Mouse (Mus musculus) neutrophil, adult 5-6 weeks (primary cell): ENCODE data around the gene Art3. TPM values are rescaled to one million over a fixed set of nuclear protein-coding genes. Genes with fewer than 3 reads are reported as not detected.
A peak's percentile ranks its signal among the peaks of the same experiment; 100 is the strongest.

Experiments used
- ATAC-seq: fragments of 151-379, 151-347 bp; 2 replicates; pipeline ENCODE4 v1.8.0; 2017; ENCODE audit warnings: mild to moderate bottlenecking, moderate TSS enrichment; ENCODE audit not compliant: insufficient number of reproducible peaks, poor library complexity, low FRiP score, severe bottlenecking; ENCODE audit errors: extremely low read depth
- total RNA-seq: library from RNA; stranded (forward); fragments of 200-1000 nt; gene quantifications from 2 replicates; pipeline ENCODE4 v1.2.3, GENCODE M21; 2017

Art3 gene
- total RNA-seq, 1 experiment from 2014 or later: not detected

DNA sequence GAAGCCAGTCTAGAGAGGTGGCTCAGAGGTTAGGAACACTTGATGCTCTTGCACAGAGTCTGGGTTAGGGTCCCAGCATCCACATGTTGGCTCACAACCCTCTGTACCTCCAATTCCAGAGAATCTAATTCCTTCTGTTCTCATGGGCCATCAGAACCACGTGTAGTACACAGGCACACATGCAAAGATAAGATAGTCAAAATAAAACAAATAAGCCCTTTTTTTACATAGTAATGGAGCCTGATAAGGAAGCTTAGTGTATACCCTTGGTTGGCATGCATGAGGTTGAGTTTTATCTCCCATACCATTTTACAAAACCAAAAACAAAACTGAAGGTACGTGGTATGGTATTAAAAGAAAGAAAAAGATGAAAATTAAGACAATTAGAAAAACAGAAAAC is 125.8 kb downstream of the Art3 start:
- ATAC-seq: no peak

DNA sequence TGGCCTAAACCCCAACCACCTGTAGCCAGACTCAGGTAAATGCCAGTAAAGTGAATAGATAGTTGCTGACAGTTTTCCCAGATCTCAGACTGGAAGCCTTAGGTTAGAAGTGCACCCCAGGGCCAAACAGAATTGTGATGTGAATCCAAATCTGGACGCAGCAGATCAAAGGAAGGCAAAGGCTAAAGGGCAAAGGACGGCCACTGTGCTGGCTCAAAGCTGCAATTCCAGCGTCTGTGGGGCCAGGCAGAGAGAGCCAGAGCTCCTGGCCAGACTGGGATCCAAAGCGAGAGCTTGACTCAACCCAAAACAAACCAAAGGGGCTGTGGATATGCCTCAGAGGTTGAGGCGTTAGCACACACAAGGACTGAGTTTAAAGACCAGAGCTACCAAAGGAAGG is 127.1 kb downstream of the Art3 start:
- ATAC-seq: no peak

DNA sequence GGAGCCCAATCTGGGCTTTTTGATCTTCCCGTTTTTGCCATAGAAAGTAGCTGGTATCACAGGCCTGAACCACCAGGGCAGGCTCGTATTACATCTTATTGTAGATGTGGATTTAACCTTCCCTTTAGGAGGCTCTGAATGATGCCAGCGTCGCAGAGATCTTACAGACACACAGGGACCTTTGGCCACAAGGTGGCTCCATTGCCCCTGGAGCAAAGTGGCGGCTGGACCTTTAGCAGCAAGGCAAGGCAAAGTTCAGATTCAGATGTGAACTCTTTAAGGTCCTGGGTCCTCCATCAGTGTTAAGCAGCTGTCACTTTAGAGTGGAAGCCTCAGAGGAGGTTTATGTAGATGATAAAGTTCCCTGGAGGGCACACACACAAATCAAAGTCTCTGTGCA is 129.7 kb downstream of the Art3 start:
- peak; percentile 59; the same call in 1 of the 2 replicates for ATAC-seq

Other genes starting within 250 kb of the Art3 start
- 117 and 139 TPM in 2 replicates for gene G3bp2, start 248.1 kb upstream of the Art3 start, total RNA-seq
- gene Uso1, start 193.9 kb upstream of the Art3 start, total RNA-seq: 29.8 and 30.3 TPM in 2 replicates
- not detected in 2 replicates for gene U90926, start 116.4 kb upstream of the Art3 start, total RNA-seq
- gene Ppef2, start 75.5 kb upstream of the Art3 start, total RNA-seq: 0.86 and 1.0 TPM in 2 replicates
- gene Naaa, start 53.7 kb upstream of the Art3 start, total RNA-seq: 42.5 and 43.8 TPM in 2 replicates
- gene Sdad1, start 21.3 kb upstream of the Art3 start, total RNA-seq: 41.9 and 50.0 TPM in 2 replicates
- gene Cxcl9, start 3.7 kb upstream of the Art3 start, total RNA-seq: 0.12 TPM in 2 replicates
- 2.6 and 6.2 TPM in 2 replicates for gene Cxcl10, start 17.1 kb downstream of the Art3 start, total RNA-seq
- gene Nup54, start 103.4 kb downstream of the Art3 start, total RNA-seq: 42.7 and 43.7 TPM in 2 replicates
- 63.6 and 64.9 TPM in 2 replicates for gene Scarb2, start 175.0 kb downstream of the Art3 start, total RNA-seq
- gene Fam47e, start 223.2 kb downstream of the Art3 start, total RNA-seq: not detected in 2 replicates